Mouse (Mus musculus): ENCODE measurements around the gene Pidd1.
"Not testable (repeated sequence)": the region's sequence is repeated elsewhere in the genome, so short reads cannot be mapped to it uniquely, and the experiment has no call there.

The Pidd1 gene

DNA sequence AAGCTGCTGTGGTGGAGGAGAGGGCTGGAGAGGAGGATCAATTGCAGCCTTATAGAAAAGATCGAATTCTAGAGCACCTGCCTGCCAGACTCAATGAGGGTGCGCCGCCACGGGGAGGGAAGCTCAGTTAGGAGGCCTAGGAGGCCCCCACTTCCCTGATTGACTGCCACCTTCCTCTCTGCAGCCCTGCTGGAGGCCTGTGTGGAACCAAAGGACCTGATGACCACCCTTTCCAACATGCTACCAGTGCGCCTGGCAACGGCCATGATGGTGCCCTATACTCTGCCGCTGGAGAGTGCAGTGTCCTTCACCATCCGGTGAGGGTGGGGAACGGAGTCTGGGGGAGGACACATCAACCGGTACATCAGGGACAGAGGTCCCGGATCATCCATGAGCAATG lies 14.8 kb upstream of the Pidd1 start:
- DNase-seq (ENCODE audit: low read depth, low spot score): no peak

- peak; percentile 69 for DNase-seq (ENCODE audit: low read depth, low spot score)
These were observed 14.3 kb upstream of the Pidd1 start for GRCm38 (mm10) chr7:141457986-141458660.

DNA sequence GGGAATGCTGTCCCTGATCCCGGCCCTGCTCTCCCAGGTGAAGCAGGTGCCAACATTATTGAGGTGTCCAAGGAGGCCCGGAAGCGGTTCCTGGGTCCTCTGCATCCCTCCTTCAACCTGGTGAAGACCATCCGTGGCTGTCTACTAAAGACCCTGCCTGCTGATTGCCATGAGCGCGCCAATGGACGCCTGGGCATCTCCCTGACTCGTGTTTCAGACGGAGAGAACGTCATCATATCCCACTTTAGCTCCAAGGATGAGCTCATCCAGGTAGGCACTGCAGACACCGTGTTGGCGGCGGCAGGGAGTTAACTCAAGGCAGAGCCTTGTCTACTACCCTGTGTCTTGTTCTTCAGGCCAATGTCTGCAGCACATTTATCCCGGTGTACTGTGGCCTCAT lies 13.4 kb upstream of the Pidd1 start:
- DNase-seq (ENCODE audit: low read depth, low spot score): no peak

DNA sequence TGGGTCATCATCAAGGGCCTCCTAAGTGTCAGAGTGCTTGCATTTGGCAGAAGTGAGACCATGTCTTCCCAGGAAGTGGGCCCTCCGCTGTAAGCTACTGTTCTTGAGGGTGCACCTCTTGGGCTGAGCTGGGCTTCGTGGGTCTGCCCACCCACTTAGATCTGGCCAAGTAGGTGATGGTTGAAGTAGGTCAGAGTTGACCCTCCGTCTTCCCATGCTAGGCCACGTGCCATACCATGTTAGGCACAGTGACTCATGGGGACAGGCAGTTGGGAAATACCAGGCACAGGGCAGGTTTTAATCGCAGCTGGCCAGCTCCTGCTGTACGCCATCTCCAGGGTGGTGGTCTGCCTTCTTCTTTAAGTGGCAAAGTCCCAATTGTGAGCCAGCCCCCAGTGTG lies 12.9 kb upstream of the Pidd1 start:
- no peak for DNase-seq (ENCODE audit: low read depth, low spot score)

DNA sequence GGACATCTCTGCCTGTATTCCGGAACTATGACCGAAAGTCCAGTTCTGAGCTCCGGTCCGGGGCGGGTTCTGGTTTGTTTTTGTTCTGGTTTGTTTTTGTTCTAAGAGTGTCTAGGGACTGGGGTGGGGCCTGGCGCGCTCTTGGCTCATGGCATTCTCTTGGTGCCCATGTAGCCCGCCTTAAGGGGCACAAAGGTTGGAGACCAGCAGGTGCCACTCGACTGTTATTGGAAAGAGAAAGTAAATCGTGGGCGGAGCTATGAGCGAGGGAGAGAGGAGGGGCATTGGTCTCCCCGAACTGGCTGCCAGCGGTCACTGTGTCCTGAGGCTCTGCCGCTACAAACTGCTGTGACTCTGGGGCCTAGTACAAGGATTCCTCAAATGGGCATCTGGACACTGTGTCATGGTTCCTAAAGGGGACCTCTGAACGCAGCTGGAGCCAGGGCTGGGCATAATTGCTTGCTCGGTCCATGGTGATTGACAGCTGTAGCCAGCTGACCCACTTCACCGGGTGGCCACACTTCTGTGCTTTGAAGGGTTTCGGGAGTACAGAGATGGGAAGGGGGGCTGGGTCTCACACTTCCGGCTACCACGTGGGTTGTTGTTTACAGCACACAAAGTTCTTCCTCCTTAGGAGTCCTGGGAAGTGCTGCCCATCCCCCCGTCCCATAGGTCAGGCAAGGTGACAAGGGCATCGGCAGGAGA lies 11.9 kb upstream of the Pidd1 start:
- DNase-seq (ENCODE audit: low read depth, low spot score): peak; percentile 74

DNA sequence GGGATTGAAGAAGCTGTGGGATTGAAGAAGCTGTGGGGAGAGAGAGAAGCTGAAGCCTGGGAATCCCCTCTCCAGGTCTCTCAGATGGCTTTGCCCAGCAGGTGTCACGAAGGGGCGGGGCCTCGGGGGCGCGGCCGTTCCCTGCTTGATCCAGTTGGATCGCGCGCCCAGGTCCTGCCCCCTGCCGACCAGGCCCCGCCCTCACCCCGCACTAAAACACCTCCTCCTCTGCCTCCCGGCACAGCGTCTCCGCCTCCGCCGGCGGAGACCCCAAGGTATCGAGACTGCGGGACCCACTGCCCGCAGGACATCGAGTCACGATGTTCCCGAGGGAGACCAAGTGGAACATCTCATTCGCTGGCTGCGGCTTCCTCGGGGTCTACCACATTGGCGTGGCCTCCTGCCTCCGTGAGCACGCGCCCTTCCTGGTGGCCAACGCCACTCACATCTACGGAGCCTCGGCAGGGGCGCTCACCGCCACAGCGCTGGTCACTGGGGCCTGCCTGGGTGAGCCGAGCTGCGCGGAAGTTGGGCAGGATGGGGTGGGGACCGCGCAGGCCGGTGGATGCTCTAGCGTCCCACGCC lies 11.2 kb upstream of the Pidd1 start, which contains the start of gene Pnpla2:
Gene Pnpla2 (plus strand): TSS at position 232 of the 585 bp plus-strand sequence.
- peak; percentile 95 for DNase-seq (ENCODE audit: low read depth, low spot score)

- no peak for DNase-seq (ENCODE audit: low read depth, low spot score)
These were observed 9.8 kb upstream of the Pidd1 start for GRCm38 (mm10) chr7:141453636-141454035.

DNA sequence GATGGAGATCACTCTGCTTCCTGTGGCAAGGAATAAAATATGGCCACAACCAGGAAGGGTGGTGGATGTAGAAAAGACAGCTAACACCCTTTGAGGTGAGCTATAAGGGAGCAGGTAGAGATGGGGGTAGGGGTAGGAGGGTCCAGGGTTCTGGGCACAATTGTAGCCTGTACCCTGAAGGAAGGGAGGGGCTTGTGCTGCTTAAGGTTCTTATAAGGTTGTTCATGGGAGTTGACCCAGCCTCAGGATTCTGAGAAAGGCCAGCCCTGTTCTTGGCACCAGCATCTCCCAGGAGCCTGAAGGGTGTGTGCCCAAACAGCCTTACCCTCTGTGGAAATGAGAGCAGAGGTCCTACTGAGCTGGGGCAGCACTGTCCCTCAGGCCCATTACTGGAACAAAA lies 8.1 kb upstream of the Pidd1 start:
- no peak for DNase-seq (ENCODE audit: low read depth, low spot score)

GRCm38 (mm10) chr7:141447110-141447991 lies 3.5 kb upstream of the Pidd1 start, which contains the start of gene Rplp2:
Gene Rplp2 (plus strand): TSS chr7:141447370.
- DNase-seq (ENCODE audit: low read depth, low spot score): peak; percentile 95

DNA sequence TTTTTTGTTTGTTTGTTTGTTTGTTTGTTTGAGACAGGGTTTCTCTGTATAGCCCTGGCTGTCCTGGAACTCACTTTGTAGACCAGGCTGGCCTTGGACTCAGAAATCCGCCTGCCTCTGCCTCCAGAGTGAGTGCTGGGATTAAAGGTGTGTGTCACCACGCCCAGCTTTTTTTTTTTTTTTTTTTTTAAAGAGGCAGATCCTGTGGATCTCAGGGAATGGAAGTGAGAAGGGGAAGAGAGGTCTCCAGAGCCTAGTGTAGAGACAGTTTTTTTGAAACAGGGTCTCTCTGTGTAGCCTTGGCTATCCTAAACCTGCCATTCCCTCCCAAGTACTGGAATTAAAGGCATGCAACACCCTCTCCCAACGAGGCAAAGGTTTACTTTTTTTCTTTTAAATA lies 2.5 kb upstream of the Pidd1 start:
- DNase-seq (ENCODE audit: low read depth, low spot score): not testable (repeated sequence)

DNA sequence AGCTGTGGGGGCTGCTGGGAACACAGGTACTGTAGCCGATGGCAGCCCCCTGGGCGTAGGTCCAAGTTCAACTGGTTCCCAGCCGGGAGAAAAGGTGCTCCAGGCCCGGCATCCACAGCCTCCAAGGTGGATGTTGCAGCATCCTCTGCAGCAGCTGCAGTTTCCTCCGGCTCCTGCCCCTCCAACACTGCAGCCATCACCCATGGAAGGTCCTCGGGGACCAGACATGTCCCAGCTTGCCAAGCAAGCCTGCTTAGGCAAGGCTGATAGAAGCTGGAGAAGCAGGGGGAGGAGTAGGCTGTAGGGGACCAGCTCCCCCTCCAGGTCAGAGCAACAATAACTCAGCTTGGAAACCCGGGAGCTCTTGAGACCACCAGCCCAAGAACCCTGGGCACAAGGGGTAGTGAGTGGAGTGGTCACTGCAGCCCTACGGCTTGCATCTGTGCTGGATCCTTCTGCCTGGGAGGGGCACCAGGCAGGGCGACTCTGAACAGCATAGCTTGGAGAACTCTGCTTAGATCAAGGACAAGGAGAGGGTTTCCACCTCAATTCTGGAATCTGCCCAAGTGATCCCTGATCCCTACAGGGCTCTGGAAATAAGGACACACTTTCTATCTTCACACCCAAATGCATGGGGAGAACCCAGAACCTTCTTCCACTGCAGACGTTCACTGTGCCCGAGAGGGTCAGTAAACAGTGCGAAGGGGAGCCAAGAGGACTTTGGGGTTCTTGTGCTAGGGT lies 574 bp downstream of the Pidd1 start:
- DNase-seq (ENCODE audit: low read depth, low spot score): peak; percentile 34

DNA sequence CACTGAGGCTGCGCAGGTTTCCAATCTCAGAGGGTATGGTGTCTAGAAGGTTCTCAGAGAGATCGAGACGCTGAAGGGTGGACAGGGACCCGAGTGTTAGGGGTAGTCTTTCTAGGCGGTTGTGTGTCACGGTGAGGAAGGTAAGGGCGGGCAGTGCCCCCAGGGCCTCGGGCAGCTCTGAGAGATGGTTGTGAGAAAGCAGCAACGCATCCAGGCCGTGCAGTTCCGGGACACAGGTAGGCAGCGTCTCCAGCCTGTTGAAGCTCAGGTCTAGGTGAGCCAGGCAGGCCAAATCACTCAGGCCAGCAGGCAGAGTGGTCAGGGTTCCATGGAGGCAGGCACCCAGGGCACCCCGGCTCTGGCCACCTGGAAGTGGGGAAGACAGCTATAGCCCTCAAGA lies 1.6 kb downstream of the Pidd1 start:
- no peak for DNase-seq (ENCODE audit: low read depth, low spot score)

GRCm38 (mm10) chr7:141441460-141441859 lies 2.4 kb downstream of the Pidd1 start:
- no peak for DNase-seq (ENCODE audit: low read depth, low spot score)

GRCm38 (mm10) chr7:141440613-141441012 lies 3.2 kb downstream of the Pidd1 start:
- DNase-seq (ENCODE audit: low read depth, low spot score): peak; percentile 62

DNA sequence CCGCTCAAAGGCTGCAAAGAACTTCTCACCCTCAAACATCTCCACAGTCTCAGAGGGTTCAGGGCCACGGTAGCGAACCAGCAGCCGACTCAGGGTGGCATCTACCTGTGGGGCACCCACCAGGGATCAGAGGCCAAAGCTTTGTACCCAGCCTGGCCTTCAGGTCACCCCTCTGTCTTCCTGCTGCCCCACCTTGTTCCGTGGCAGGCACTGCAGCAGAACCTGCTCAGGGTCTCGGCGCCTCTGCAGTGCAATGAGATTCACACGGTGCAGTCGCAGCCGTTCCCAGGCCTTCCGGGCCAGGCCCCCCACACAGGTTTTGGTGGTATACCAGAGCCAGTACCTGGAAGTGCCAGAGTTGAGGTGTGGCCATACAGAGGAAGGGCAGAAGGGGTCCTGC lies 4.0 kb downstream of the Pidd1 start:
- DNase-seq (ENCODE audit: low read depth, low spot score): no peak

DNA sequence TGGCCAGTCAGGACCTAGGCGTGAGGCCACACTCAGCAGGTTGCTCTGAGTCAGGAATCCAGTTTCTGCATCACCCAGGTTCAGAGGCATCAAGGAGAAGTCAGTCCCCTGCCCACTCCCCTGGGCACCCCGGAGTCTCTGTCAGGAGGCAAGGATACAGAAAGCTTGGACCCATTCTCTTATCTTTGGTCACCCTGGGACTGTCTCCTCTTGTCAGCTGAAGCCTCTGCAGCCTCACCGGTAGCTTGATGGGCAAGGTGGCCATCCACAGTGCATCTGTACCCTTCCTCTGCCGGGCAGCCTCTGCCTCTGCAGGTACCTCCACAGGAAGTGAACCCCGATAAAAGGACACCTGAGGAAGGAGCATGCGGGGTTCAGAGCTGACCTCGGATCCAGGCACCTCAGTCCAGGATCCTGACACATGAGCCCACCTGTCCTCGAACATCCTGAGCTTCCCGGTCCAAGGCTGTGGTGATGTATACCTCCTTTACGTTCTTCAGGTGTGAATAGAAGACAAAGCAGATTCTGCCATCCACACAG lies 4.6 kb downstream of the Pidd1 start:
- DNase-seq (ENCODE audit: low read depth, low spot score): no peak

DNA sequence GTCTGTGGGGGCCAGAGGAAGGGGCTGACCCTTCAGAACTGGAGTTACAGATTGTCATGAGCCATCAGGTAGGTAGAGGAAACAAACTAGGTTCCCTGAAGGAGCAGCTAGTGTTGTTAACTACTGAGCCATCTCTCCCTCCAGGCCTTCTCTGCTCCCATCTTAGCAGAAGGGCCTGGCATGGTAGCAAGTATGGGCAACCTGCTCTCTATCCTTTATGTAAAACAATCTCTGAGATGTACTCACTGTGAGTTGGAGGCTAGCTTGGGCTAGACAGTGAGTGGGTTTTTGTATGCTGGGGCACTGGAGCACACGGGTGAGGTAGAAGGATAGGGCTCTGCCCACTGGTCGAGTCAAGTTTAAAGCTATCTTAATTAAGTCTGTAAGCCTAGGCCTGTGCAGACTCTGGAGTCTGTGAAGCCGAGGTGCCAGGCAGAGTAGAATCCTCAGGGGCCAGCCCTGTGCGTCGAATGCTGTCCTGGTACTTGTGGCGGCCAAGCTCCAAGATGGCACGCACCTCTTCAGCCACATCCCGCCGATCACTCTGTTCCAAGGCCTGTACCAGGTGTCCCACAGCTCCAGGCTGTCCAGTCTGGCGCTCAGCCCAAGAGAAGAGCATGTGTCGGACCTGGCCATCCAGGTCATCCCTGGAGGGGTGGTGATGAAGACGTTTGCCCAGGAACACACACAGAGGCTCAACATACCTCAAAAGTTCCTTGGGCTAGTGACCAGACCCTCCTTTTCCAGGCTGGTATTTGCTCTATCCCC lies 5.4 kb downstream of the Pidd1 start:
- no peak for DNase-seq (ENCODE audit: low read depth, low spot score)

GRCm38 (mm10) chr7:141437178-141438120 lies 6.4 kb downstream of the Pidd1 start, which contains the start of gene Slc25a22:
Gene Slc25a22 (minus strand): TSS chr7:141437892.
- DNase-seq (ENCODE audit: low read depth, low spot score): peak; percentile 88

DNA sequence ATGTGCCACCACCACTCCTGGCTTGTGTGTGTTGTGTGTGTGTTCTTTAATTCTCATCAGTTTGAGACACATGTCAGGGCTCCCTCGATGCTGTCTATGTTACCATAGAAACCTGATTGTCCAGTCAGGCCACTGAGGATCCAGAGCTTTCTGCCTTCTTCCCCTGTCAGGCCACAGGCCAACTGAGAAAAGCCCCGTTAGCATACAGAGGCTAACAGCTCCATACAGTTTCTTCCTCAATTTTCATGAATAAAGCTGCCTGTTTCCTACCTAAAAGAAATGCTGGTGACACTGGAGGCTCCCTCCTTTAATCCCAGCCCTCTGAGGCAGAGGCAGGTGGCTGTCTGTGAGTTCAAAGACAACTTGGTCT lies 7.3 kb downstream of the Pidd1 start:
- DNase-seq (ENCODE audit: low read depth, low spot score): no peak

Data from CD4-positive helper T cell, adult 2 months (primary cell).